Mouse (Mus musculus): Measurements from ENCODE around the gene Sptbn4. TPM values are rescaled to one million over a fixed set of nuclear protein-coding genes. Genes with fewer than 3 reads are reported as not detected.

Sptbn4 gene
- polyA plus RNA-seq, 1 experiment from 2014 or later = 0.11 TPM

DNA sequence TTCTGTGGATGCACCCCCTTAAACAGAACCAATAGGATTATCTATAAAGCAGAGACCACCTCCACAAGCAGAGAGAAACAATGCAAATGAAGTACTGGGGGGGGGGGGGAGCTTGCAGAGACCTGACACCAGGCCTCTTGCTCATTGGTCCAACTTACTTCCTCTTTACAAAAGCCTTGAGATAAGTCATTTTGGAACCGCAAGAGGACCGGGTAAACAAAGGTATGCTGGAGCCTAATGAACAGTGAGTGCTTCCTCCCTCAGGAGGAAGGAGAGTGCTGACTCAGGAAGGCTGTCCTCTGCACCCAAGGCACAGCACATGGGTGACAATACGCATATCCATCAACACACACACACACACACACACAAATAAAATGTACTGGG is 89.9 kb downstream of the Sptbn4 start:
- ATAC-seq (replicated peaks; ENCODE audit: insufficient number of reproducible peaks, insufficient read depth, low FRiP score, low read depth) = no peak
- Histone ChIP-seq H3K4me2 (peak overlapping the region; percentile 83), H3K27ac (peak overlapping the region; percentile 73), H3K9ac (no peak overlapping the region), H3K4me3 (peak overlapping the region; percentile 65), H3K4me1 (replicated peaks) (peaks cover 31% of the 10 kb centered on the region), H3K9me3 (replicated peaks) (no peaks in the 10 kb centered on the region), H3K27me3 (peaks cover 9% of the 10 kb centered on the region), H3K36me3 (no peaks in the 10 kb centered on the region)
- WGBS = 18% methylated on average over 3 of the region's 3 CpGs

DNA sequence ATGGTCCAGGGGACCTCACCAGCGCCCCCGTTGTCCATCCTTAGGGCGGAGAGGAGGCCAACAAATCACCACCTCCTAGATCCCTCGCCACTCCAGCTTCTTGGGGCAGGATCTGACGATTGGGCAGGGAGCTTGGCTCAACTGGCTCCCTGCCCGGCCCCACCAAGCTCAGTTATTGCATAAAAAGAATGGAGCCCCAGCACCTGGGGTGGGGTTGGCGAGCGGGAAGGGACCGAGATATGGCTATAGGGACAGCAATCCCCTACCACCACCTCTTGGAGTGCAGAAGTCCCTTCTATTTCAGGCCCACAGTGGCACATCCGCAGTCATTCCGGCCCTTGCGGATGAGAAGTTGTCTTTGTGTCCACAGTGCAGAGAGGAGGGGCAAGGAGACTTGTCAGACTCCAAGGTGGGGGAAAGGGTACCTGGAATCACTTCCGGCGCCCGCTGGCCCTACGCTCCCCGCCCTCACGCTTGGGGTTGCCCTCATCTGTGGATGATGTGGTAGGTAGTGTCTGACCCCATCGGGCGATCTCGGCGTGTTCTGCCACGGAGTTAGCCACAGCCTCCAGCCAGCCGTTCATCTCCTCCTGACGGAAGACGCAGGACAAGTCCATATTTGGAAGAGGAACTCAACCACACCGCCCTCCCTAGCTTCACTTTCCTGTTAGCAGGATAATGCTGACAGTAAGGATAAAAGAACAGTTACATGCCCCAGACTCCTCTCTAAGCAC is 90.5 kb downstream of the Sptbn4 start, which contains the start of gene Gm20479:
Gene Gm20479, minus strand, starts transcription at position 559 of the 734 bp plus-strand sequence.
- no peaks in the 10 kb centered on the region for H3K36me3 ChIP-seq
- H3K4me2 ChIP-seq = peak within 1 kb of the TSS; percentile 83
- H3K27ac ChIP-seq = peak within 1 kb of the TSS; percentile 73
- no peaks in the 10 kb centered on the region for H3K9me3 ChIP-seq (replicated peaks)
- 2% methylated on average over 27 of the region's 27 CpGs for WGBS
- H3K9ac ChIP-seq = peak within 1 kb of the TSS; percentile 53
- H3K4me3 ChIP-seq = peak within 1 kb of the TSS; percentile 65
- no peak for ATAC-seq (replicated peaks; ENCODE audit: insufficient number of reproducible peaks, insufficient read depth, low FRiP score, low read depth)
- H3K27me3 ChIP-seq = peaks cover 5% of the 10 kb centered on the region
- H3K4me1 ChIP-seq (replicated peaks) = peaks cover 31% of the 10 kb centered on the region

DNA sequence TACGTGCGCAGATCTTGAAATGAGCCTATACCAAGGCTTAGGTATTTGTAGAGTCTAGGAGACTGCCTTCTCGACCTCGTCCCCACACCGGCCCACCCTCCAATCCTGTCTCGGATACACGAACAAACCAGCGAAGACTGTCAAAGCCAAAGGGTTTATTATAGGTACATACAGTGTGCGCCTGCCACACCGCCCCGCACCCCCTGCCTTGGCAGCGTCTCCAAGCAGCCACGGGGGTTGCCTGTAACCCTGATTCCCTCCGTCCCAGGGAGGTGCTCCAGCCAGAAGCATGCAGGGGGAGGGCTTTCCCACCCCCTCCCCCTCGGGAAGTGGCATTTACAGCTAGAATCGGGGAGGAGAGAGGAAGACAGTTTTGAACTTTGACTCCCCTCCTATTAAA is 91.2 kb downstream of the Sptbn4 start:
- no peaks in the 10 kb centered on the region for H3K9me3 ChIP-seq (replicated peaks)
- ATAC-seq (replicated peaks; ENCODE audit: insufficient number of reproducible peaks, insufficient read depth, low FRiP score, low read depth) = peak; percentile 24; the same call in 1 of the 2 replicates
- peak overlapping the region; percentile 53 for H3K9ac ChIP-seq
- peak overlapping the region; percentile 83 for H3K4me2 ChIP-seq
- H3K36me3 ChIP-seq = no peaks in the 10 kb centered on the region; the same call in 1 of the 2 replicates
- WGBS = 3% methylated on average over 16 of the region's 16 CpGs
- H3K4me1 ChIP-seq (replicated peaks) = peaks cover 26% of the 10 kb centered on the region
- H3K27ac ChIP-seq = peak overlapping the region; percentile 73
- no peaks in the 10 kb centered on the region for H3K27me3 ChIP-seq
- H3K4me3 ChIP-seq = peak overlapping the region; percentile 65

DNA sequence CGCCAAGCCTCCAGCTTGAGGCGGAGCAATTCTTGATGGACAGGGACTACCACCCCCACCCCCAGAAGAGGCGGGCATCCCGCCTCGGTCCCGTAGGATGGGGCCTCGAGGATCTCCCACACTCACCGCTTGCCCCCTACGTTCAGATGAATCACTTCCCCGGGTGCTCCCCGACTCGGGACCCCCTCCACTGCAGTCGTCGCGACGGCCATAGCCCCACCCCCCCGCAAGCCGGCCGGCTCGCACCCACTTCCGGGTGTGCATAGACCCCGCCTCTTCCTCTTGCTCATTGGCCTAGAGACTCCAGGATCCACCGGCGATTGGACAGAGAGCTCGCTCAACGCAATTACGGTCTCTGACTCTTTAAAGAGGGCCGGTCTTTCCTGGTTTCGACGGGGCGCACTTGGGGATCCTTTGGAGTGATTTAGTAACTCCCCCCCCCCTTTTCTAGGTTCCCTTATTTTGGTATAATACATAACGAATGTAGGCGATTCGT is 91.7 kb downstream of the Sptbn4 start, which contains the start of gene Shkbp1:
Gene Shkbp1, minus strand, starts transcription at position 275 of the 496 bp plus-strand sequence.
- peak; percentile 88 for ATAC-seq (replicated peaks; ENCODE audit: insufficient number of reproducible peaks, insufficient read depth, low FRiP score, low read depth)
- Histone ChIP-seq H3K27ac (peak within 1 kb of the TSS; percentile 73), H3K4me1 (replicated peaks) (peaks cover 26% of the 10 kb centered on the region), H3K4me2 (peak within 1 kb of the TSS; percentile 83), H3K4me3 (peak within 1 kb of the TSS; percentile 65), H3K27me3 (no peaks in the 10 kb centered on the region), H3K9me3 (replicated peaks) (no peaks in the 10 kb centered on the region), H3K36me3 (no peaks in the 10 kb centered on the region; the same call in 1 of the 2 replicates), H3K9ac (peak within 1 kb of the TSS; percentile 53)
- under 1% methylated on average over 34 of the region's 34 CpGs for WGBS

DNA sequence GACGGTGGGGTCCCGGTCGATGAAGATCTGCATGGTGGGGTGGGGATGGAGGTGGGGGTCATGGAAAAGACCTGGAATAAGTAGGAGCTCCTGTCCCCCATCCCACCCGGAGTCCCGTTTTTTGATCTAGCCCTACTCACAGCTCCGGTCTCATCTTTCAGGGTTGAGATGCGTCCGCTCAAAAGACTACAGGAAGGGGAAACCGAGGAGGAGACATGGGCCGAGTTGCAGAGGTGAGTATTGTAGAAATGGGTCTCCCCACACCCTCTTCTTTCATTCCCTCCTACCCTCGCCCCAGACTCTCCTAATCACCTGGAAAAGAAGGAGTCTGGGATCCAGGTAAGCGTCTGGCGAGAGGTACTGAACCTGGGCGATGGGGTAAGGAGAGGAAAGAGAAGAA is 92.2 kb downstream of the Sptbn4 start:
- 7% methylated on average over 14 of the region's 14 CpGs for WGBS

DNA sequence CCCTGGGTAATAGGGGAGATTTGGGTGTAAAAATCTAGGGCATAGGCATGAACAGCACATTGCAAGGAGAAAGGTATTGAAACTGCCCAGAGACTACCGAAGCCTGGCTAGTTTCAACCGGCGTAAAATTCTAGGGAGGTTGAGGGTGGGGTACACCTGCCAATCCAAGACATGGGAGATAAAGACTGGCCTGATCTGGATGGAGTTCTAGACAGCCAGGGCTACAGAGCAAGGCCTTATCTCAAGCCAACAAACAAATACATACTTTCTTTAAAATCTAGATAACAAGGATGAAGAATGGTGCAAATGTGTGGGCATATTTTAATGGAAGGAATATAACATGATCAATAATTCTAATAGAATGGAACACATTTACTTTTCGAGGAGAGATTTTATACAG is 92.7 kb downstream of the Sptbn4 start:
- Histone ChIP-seq H3K9ac (no peak overlapping the region), H3K4me2 (peak overlapping the region; percentile 83), H3K27me3 (no peaks in the 10 kb centered on the region), H3K36me3 (peaks cover 8% of the 10 kb centered on the region; the same call in 1 of the 2 replicates), H3K27ac (no peak overlapping the region), H3K4me1 (replicated peaks) (peaks cover 26% of the 10 kb centered on the region), H3K9me3 (replicated peaks) (no peaks in the 10 kb centered on the region), H3K4me3 (peak overlapping the region; percentile 65)
- WGBS = 38% methylated on average over 4 of the region's 4 CpGs
- ATAC-seq (replicated peaks; ENCODE audit: insufficient number of reproducible peaks, insufficient read depth, low FRiP score, low read depth) = no peak

More for the DNA sequence above, 92.2 kb downstream of the Sptbn4 start:
- Histone ChIP-seq H3K4me2 (peak overlapping the region; percentile 83), H3K4me3 (peak overlapping the region; percentile 65), H3K36me3 (peaks cover 5% of the 10 kb centered on the region; the same call in 1 of the 2 replicates), H3K9ac (peak overlapping the region; percentile 52), H3K27ac (0 out of 2 replicates have a peak overlapping the region, but pooled peaks have one; percentile 35), H3K27me3 (no peaks in the 10 kb centered on the region), H3K4me1 (replicated peaks) (peaks cover 26% of the 10 kb centered on the region), H3K9me3 (replicated peaks) (no peaks in the 10 kb centered on the region)
- ATAC-seq (replicated peaks; ENCODE audit: insufficient number of reproducible peaks, insufficient read depth, low FRiP score, low read depth) = no peak

DNA sequence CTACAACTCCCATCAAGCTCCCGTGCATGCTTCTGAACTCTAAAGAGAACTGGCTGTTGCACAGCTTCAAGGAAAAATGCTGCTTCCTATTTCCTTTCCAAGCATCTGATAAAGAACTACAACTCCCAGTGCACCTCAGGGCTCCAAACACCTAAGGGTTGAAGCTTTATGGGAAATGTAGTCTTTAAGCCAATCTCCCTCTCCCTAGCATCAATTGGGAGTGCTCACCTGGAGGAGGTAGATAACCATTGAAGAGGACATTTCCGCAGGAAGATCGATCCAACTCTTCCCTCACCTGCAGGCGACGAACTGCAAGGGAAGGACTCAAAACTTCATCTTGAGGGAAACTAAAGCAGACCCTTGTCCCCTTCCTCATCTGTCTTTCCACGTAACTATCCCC is 93.3 kb downstream of the Sptbn4 start:
- Histone ChIP-seq H3K27ac (no peak overlapping the region), H3K9me3 (replicated peaks) (no peaks in the 10 kb centered on the region), H3K4me3 (no peak overlapping the region), H3K36me3 (peaks cover 8% of the 10 kb centered on the region; the same call in 1 of the 2 replicates), H3K4me1 (replicated peaks) (peaks cover 26% of the 10 kb centered on the region), H3K4me2 (peak overlapping the region; percentile 83), H3K9ac (no peak overlapping the region), H3K27me3 (no peaks in the 10 kb centered on the region)
- WGBS = 27% methylated on average over 6 of the region's 6 CpGs
- no peak for ATAC-seq (replicated peaks; ENCODE audit: insufficient number of reproducible peaks, insufficient read depth, low FRiP score, low read depth)

DNA sequence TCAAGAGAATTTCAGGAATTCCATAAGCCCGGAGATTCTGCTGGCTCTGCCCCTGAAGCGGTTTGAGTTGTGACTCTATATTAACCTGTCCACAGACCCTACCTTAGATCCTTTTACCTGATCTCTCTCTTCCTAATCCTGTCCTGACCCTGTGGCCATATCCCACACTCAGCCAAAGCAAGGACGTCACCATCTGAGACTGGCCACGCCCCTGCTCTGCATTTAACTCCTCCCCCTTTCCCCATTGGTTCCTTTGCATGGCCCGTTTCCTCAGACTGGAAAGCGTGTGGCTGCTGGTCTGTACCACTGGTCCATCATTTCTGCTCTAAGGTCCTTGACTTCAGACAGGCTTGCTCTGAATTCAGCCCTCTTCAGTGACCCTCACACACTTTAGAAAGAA is 102.0 kb downstream of the Sptbn4 start:
- ATAC-seq (replicated peaks; ENCODE audit: insufficient number of reproducible peaks, insufficient read depth, low FRiP score, low read depth) = no peak
- Histone ChIP-seq H3K4me1 (replicated peaks) (no peaks in the 10 kb centered on the region), H3K4me3 (no peak overlapping the region), H3K27me3 (no peaks in the 10 kb centered on the region), H3K27ac (no peak overlapping the region), H3K9me3 (replicated peaks) (no peaks in the 10 kb centered on the region), H3K9ac (no peak overlapping the region), H3K36me3 (peaks cover 17% of the 10 kb centered on the region), H3K4me2 (no peak overlapping the region)
- 27% methylated on average over 6 of the region's 6 CpGs for WGBS

DNA sequence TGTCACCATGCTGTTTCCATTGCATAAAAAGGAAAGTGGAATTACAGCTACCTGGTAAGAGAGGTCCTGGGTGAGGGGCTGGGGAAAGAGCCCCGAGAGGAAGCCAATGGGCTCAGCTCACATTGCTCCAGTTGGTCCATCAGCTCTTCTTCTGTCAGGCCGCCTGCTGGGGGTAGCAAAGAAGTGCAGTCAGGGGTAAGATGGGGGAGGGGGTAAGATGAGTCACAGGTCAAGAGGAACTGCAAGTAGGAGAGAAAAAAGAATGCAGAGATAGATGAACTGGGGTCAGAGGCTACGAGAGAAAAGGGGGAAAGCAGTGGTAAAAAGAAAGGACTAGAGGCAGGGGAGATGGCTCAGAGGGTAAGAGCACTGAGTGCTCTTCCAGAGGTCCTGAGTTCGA is 104.9 kb downstream of the Sptbn4 start:
- Histone ChIP-seq H3K36me3 (peaks cover 3% of the 10 kb centered on the region; the same call in 1 of the 2 replicates), H3K9ac (no peak overlapping the region), H3K4me2 (no peak overlapping the region), H3K27me3 (peaks cover 26% of the 10 kb centered on the region), H3K27ac (no peak overlapping the region), H3K4me3 (no peak overlapping the region), H3K9me3 (replicated peaks) (no peaks in the 10 kb centered on the region), H3K4me1 (replicated peaks) (peaks cover 4% of the 10 kb centered on the region)
- WGBS = 55% methylated on average over 4 of the region's 4 CpGs
- no peak for ATAC-seq (replicated peaks; ENCODE audit: insufficient number of reproducible peaks, insufficient read depth, low FRiP score, low read depth)

DNA sequence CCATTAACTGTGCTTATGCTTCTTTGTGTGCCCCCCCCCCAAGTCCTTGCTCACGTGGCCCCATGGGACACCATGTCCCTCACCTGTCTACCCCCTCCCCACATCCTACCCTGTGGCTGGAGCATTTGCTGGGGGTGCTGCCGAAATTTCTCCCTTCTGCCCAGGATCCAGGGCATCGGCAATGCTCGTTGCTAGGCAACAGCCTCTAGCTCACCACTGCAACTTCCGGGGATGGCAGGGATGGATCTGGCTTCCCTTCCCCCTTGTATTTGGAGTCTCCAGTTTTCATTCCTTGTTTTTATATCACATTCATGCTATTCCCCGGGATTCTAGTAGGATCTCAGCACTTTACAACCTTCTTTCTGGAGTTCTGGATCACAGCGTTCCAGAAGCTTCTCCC is 108.0 kb downstream of the Sptbn4 start:
- peaks cover 3% of the 10 kb centered on the region; the same call in 1 of the 2 replicates for H3K36me3 ChIP-seq
- no peak overlapping the region for H3K9ac ChIP-seq
- 43% methylated on average over 7 of the region's 7 CpGs for WGBS
- no peak overlapping the region for H3K4me3 ChIP-seq
- H3K27me3 ChIP-seq = peaks cover 54% of the 10 kb centered on the region
- no peak for ATAC-seq (replicated peaks; ENCODE audit: insufficient number of reproducible peaks, insufficient read depth, low FRiP score, low read depth)
- no peak overlapping the region for H3K4me2 ChIP-seq
- no peaks in the 10 kb centered on the region for H3K9me3 ChIP-seq (replicated peaks)
- peaks cover 29% of the 10 kb centered on the region for H3K4me1 ChIP-seq (replicated peaks)
- no peak overlapping the region for H3K27ac ChIP-seq

DNA sequence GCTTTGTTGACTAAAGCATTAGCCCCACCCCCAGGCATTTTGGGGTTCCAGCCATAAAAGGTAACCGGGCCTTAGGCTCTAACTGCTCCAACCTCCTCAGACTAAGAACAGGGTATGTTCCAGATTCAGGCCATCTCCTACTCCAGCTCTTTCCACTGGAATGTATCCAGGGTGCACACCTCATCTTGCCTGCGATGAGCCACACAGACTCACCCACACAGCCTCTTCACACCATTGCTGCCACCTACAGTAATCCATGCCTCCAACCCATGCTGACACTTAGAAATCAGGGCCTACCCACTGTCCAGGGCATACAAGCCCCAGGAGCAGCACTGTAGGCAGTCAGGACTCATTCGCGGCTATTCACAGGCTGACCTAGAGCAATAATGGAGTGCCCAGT is 108.4 kb downstream of the Sptbn4 start:
- WGBS = 73% methylated on average over 4 of the region's 4 CpGs
- Histone ChIP-seq H3K27ac (no peak overlapping the region), H3K9me3 (replicated peaks) (no peaks in the 10 kb centered on the region), H3K4me3 (no peak overlapping the region), H3K27me3 (peaks cover 58% of the 10 kb centered on the region), H3K4me2 (no peak overlapping the region), H3K36me3 (peaks cover 3% of the 10 kb centered on the region; the same call in 1 of the 2 replicates), H3K9ac (no peak overlapping the region), H3K4me1 (replicated peaks) (peaks cover 33% of the 10 kb centered on the region)
- no peak for ATAC-seq (replicated peaks; ENCODE audit: insufficient number of reproducible peaks, insufficient read depth, low FRiP score, low read depth)

Measured in heart, embryonic 15.5 days (tissue).